Mouse (Mus musculus) kidney, embryonic 16.5 days (tissue): ENCODE results near the gene Hcfc2. TPM values are rescaled to one million over a fixed set of nuclear protein-coding genes. Genes with fewer than 3 reads are reported as not detected.

ENCODE experiments used
- ATAC-seq: fragments of 200-750 bp; cut with Nextera tagmentation; 2 replicates; pipeline ENCODE4 v1.8.0; 2017; ENCODE audit warnings: moderate TSS enrichment; ENCODE audit not compliant: low FRiP score, low TSS enrichment
- H3K27ac ChIP-seq: fragments of 300-500 bp; sonication (generic); 2 replicates; pipeline ENCODE4 v1.5.1; 2014; ENCODE audit warnings: low read length
- H3K27me3 ChIP-seq: fragments of 300-500 bp; sonication (generic); 2 replicates; pipeline ENCODE4 v1.6.1; 2014; ENCODE audit warnings: low read length, control low read depth, mixed read lengths; ENCODE audit not compliant: insufficient read depth
- H3K36me3 ChIP-seq: fragments of 300-500 bp; sonication (generic); 2 replicates; pipeline ENCODE4 v1.6.1; 2014; ENCODE audit warnings: low read length, control low read depth, mixed read lengths; ENCODE audit not compliant: insufficient read depth
- H3K4me1 ChIP-seq: fragments of 300-500 bp; sonication (generic); 2 replicates; pipeline ENCODE4 v1.6.1; 2014; ENCODE audit warnings: low read length, control low read depth, mixed read lengths; ENCODE audit not compliant: insufficient read depth
- H3K4me2 ChIP-seq: fragments of 300-500 bp; sonication (generic); replicated peaks from 2 replicates; pipeline ENCODE4 v1.6.1; 2014; ENCODE audit warnings: low read depth, low read length
- H3K4me3 ChIP-seq: fragments of 300-500 bp; sonication (generic); 2 replicates; pipeline ENCODE4 v1.5.1; 2014; ENCODE audit warnings: mild to moderate bottlenecking, low read length
- H3K9ac ChIP-seq: fragments of 300-500 bp; sonication (generic); replicated peaks from 2 replicates; pipeline ENCODE4 v1.6.1; 2014; ENCODE audit warnings: low read length
- H3K9me3 ChIP-seq: fragments of 300-500 bp; sonication (generic); 2 replicates; pipeline ENCODE4 v1.6.1; 2016; ENCODE audit warnings: low read length, control low read depth
- WGBS: fragments of 180-500 bp; shearing (Covaris S2); extraction: QIAGEN DNeasy Blood & Tissue Kit; methylation state at CpG from one replicate; pipeline ENCODE4 v1.1.7; 2014; 5-methylcytosine and 5-hydroxymethylcytosine counted together
- polyA plus RNA-seq: library from polyadenylated mRNA; unstranded; fragments of >200 nt; fragmentation: Nextera tagmentation; extraction: Ambion mirVana; gene quantifications from 2 replicates; pipeline ENCODE4 v1.2.1, GENCODE M21; 2015

Hcfc2 gene
- polyA plus RNA-seq, 1 experiment from 2014 or later, result 30.4 TPM

DNA sequence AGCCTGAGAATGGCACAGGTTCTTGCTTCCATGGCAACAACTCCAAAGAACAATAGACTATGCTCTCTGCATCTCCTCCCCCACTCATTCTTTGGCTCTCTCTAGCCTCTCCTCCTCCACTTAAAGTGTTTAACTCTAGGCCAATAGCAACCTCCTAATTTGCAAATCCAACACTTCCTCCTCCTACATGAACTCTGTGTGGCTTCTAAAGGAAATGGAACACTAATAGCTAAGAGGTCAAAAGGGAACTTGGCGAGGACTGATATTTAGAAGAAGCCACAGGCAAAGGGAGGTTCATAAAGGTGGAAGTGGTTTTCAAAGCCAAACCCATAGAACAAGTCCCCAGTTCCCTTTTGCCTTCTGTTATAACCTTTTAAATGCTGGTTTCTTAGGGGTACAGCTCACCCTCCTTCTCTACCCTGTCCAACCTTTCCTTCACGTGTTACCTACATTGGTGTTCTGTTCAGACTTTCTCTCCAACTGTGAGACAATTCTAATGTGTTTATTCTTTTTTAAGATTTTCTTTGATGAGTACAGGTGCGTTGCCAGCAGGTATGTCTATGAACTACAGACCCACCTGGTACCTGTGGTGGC is 1.4 kb downstream of the Hcfc2 start:
- Histone ChIP-seq H3K36me3 (peaks cover 3% of the 10 kb centered on the region; the same call in 1 of the 2 replicates), H3K27me3 (no peaks in the 10 kb centered on the region), H3K9me3 (no peaks in the 10 kb centered on the region), H3K4me1 (peaks cover 27% of the 10 kb centered on the region), H3K4me2 (no peak overlapping the region), H3K27ac (0 out of 2 replicates have a peak overlapping the region, but pooled peaks have one; percentile 30), H3K4me3 (no peak overlapping the region), H3K9ac (no peak overlapping the region)
- WGBS, result 72% methylated on average over 3 of the region's 3 CpGs
- no peak for ATAC-seq

- H3K4me2 ChIP-seq, result peak overlapping the region; percentile 85
- peak overlapping the region; percentile 41; the same call in 1 of the 2 replicates for H3K27ac ChIP-seq
- peaks cover 27% of the 10 kb centered on the region for H3K4me1 ChIP-seq
- no peaks in the 10 kb centered on the region for H3K27me3 ChIP-seq
- H3K9me3 ChIP-seq, result no peaks in the 10 kb centered on the region
- H3K9ac ChIP-seq, result peak overlapping the region; percentile 81
- H3K4me3 ChIP-seq, result peak overlapping the region; percentile 96
- peaks cover 3% of the 10 kb centered on the region; the same call in 1 of the 2 replicates for H3K36me3 ChIP-seq
- WGBS, result under 1% methylated on average over 39 of the region's 42 CpGs
- ATAC-seq, result peak; percentile 95
Measured at GRCm38 (mm10) chr10:82698712-82699261, 2.8 kb downstream of the Hcfc2 start.

DNA sequence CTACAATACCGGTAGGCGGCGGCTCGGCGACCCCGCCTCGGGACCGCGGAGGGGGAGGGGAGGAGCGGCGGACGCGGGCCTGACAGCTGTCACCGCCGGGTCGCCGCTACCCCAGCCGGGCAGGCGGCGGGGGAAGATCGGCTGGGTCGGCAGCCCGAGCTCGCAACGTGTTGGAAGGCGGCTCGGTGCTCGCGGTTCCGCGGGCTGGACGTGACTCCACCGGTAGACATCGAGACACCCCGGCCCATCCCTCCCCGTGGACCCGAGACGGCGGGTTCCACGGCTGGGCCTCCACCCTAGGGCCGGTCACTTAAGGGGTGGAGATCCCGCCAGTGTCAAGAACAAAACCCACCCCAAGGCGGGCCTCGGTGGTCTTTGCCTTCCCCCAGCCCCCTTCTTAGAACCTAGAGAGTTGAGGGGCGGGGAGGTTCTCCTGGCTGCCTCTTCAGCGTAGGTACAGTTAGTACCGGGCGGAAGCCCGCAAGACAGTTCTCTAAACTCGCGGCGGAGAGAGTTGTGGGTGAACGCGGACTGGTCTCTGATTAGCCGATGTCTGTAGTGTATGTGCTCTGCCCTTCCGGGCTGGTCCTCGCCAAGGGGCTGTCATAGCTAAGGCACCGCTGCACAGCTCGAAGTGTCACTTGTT is 3.5 kb downstream of the Hcfc2 start:
- Histone ChIP-seq H3K9ac (peak overlapping the region; percentile 81), H3K36me3 (peaks cover 6% of the 10 kb centered on the region; the same call in 1 of the 2 replicates), H3K4me3 (peak overlapping the region; percentile 96), H3K27me3 (no peaks in the 10 kb centered on the region), H3K4me1 (peaks cover 27% of the 10 kb centered on the region), H3K9me3 (no peaks in the 10 kb centered on the region), H3K4me2 (peak overlapping the region; percentile 85), H3K27ac (peak overlapping the region; percentile 34; the same call in 1 of the 2 replicates)
- peak; percentile 62 for ATAC-seq
- WGBS, result under 1% methylated on average over 51 of the region's 59 CpGs

DNA sequence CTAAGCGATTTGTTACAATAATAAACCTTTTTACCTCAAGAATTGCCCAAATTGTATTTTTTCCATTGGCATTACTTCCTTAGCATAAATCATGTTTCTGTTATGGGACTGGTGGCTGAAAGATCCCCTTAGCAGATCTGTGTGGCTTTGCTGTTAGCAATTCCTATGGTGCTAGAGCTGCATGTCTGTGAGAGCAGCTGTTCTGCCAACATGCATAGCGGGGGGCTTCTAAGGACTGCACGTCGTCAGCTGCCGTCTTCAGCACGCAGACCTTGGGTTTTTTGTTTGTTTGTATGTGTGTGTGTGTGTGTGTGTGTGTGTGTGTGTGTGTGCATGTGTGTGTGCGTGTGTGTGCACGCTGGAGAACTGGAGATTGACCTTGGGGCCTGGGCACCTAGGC is 45.4 kb downstream of the Hcfc2 start:
- H3K27ac ChIP-seq, result no peak overlapping the region
- no peaks in the 10 kb centered on the region for H3K4me1 ChIP-seq
- no peak overlapping the region for H3K4me3 ChIP-seq
- H3K36me3 ChIP-seq, result peaks cover 14% of the 10 kb centered on the region; the same call in 1 of the 2 replicates
- no peak overlapping the region for H3K4me2 ChIP-seq
- no peak overlapping the region for H3K9ac ChIP-seq
- ATAC-seq, result no peak
- WGBS, result 90% methylated on average over 8 of the region's 8 CpGs
- no peaks in the 10 kb centered on the region for H3K9me3 ChIP-seq
- no peaks in the 10 kb centered on the region for H3K27me3 ChIP-seq

- H3K9ac ChIP-seq, result no peak overlapping the region
- no peak overlapping the region for H3K27ac ChIP-seq
- H3K4me1 ChIP-seq, result no peaks in the 10 kb centered on the region
- no peak for ATAC-seq
- 92% methylated on average over 4 of the region's 4 CpGs for WGBS
- H3K9me3 ChIP-seq, result no peaks in the 10 kb centered on the region
- peaks cover 14% of the 10 kb centered on the region; the same call in 1 of the 2 replicates for H3K36me3 ChIP-seq
- no peak overlapping the region for H3K4me2 ChIP-seq
- no peak overlapping the region for H3K4me3 ChIP-seq
- H3K27me3 ChIP-seq, result no peaks in the 10 kb centered on the region
Measured at GRCm38 (mm10) chr10:82741876-82742275, 45.9 kb downstream of the Hcfc2 start.

GRCm38 (mm10) chr10:82742578-82742977 is 46.6 kb downstream of the Hcfc2 start:
- no peaks in the 10 kb centered on the region for H3K27me3 ChIP-seq
- H3K9ac ChIP-seq, result no peak overlapping the region
- H3K4me1 ChIP-seq, result no peaks in the 10 kb centered on the region
- H3K9me3 ChIP-seq, result no peaks in the 10 kb centered on the region
- 86% methylated on average over 1 of the region's 1 CpGs for WGBS
- H3K27ac ChIP-seq, result no peak overlapping the region
- ATAC-seq, result no peak
- peaks cover 20% of the 10 kb centered on the region for H3K36me3 ChIP-seq
- no peak overlapping the region for H3K4me2 ChIP-seq
- H3K4me3 ChIP-seq, result no peak overlapping the region

DNA sequence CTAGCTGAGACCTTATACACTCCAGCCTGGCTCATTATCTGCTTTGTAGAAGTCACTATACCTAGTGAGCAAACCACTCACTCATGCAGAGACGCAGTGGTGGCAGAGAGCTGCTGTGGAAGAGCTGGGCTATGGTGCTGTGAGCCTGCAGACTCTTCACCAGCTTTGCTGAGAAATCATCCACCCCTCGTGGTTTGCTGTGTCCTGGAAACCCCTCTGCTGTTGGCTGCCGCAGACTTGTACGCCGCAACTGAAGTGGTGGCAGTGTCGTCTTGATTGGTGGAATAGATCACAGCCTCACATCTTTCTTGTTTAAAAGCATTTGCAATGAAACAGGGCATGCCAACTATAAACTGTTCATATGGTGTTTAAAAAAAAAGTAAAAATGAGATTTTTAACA is 48.3 kb downstream of the Hcfc2 start:
- no peak overlapping the region for H3K4me3 ChIP-seq
- no peak overlapping the region for H3K4me2 ChIP-seq
- no peak overlapping the region for H3K27ac ChIP-seq
- peaks cover 24% of the 10 kb centered on the region for H3K36me3 ChIP-seq
- H3K27me3 ChIP-seq, result no peaks in the 10 kb centered on the region
- WGBS, result 90% methylated on average over 6 of the region's 6 CpGs
- no peak overlapping the region for H3K9ac ChIP-seq
- no peaks in the 10 kb centered on the region for H3K4me1 ChIP-seq
- ATAC-seq, result no peak
- no peaks in the 10 kb centered on the region for H3K9me3 ChIP-seq

DNA sequence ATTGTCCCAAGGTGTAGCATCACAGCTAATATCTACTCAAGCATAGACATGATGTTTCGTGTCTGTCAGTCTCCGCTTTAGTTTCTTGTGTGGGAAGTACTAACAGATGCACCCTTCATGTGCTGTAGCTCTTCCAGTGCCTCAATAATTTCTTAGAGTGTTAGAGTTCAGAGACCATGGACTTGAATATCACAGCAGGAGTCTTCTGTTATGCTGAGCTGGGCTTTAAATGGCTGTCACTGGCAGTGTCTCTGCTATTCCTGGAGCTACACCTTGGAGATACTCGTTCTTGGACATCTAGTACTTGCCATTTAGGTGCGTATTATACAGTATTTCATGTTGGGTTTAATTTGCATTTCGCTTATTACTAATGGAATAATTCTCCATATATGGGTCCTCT is 49.3 kb downstream of the Hcfc2 start:
- Histone ChIP-seq H3K4me2 (no peak overlapping the region), H3K9me3 (no peaks in the 10 kb centered on the region), H3K27ac (no peak overlapping the region), H3K4me3 (no peak overlapping the region), H3K36me3 (peaks cover 26% of the 10 kb centered on the region), H3K4me1 (no peaks in the 10 kb centered on the region), H3K27me3 (no peaks in the 10 kb centered on the region), H3K9ac (no peak overlapping the region)
- no peak for ATAC-seq
- 92% methylated on average over 5 of the region's 5 CpGs for WGBS

DNA sequence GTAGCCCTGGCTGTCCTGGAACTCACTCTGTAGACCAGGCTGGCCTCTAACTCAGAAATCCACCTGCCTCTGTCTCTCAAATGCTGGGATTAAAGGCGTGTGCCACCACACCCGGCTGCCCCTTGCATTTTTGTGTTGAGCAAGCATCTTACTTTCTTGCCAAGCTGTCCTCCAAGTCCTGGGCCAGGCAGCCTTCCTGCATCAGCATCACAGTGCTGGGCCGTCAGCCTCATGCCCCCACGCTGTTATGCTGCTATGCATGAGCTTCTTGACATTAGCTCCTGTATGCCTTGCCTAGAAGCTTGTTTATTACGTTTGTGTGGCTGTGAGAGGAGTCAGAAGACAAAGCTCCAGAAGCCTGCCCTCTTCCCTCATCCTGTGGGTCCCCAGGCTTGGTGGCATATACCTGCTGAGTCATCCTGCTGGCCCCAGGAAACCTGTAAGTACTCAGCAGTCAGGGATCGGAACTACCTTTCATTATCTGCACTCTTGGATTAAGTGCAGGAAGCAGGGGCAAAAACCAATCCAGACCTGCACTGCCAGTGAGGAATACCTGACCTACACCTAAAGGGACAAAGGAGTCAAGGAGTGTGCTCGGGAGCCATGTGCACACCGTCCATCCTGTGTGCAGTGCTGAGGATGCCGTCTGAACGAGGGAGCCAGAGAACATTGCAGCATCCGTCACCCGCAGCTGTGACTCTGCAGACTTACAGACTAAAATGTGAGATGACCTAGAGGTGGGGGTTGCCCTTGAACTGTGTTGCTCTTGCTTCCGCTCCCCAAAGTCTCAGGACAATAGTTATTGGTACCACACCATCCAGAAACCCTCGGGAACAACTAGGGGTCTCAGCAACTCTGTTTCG is 51.3 kb downstream of the Hcfc2 start:
- no peaks in the 10 kb centered on the region for H3K4me1 ChIP-seq
- no peak overlapping the region for H3K4me3 ChIP-seq
- no peak for ATAC-seq
- no peak overlapping the region for H3K27ac ChIP-seq
- no peaks in the 10 kb centered on the region for H3K9me3 ChIP-seq
- 91% methylated on average over 15 of the region's 15 CpGs for WGBS
- H3K36me3 ChIP-seq, result peaks cover 46% of the 10 kb centered on the region
- no peak overlapping the region for H3K4me2 ChIP-seq
- no peak overlapping the region for H3K9ac ChIP-seq
- no peaks in the 10 kb centered on the region for H3K27me3 ChIP-seq
